In genomic region chr1:139407701-139408100, GRCm38 (mm10) we compare ENCODE assay signal across 20 mouse cellular contexts. TPM values are rescaled to one million over a fixed set of nuclear protein-coding genes. Genes with fewer than 3 reads are reported as not detected.
DNase-seq lines count a peak whose midpoint lies in the region; ATAC-seq and TF ChIP-seq lines count a peak whose summit lies in the region.
"Had no signal": no experiment of that assay in that cellular context is flagged by ENCODE, and none has a peak within 500 bp of the region (broad histone marks: within the 10 kb centered on the region; RNA-seq: fewer than 3 reads in every experiment).

No protein-coding gene starts in this region.

- no peak overlapping the region for H3K4me3 ChIP-seq in kidney, postnatal 0 days (replicated peaks; ENCODE audit: low read depth, low read length)
- no peak overlapping the region for H3K4me3 ChIP-seq in midbrain, embryonic 13.5 days (replicated peaks)
- H3K4me3 ChIP-seq: heart, embryonic 10.5 days; hindbrain, embryonic 15.5 days; neural tube, embryonic 12.5 days had no signal

- H3K4me1 ChIP-seq in kidney, postnatal 0 days (replicated peaks; ENCODE audit: insufficient read depth, low read length) = no peaks in the 10 kb centered on the region
- H3K4me1 ChIP-seq in midbrain, embryonic 13.5 days (replicated peaks) = no peaks in the 10 kb centered on the region
- H3K4me1 ChIP-seq: heart, embryonic 10.5 days; hindbrain, embryonic 15.5 days; neural tube, embryonic 12.5 days had no signal

- DNase-seq in kidney, postnatal 0 days (ENCODE audit: low spot score) = no peak
- DNase-seq in kidney, postnatal 4 days = no peak
- DNase-seq in A20 (ENCODE audit: low read depth, low spot score) (peak; percentile 30), ES-CJ7 (ENCODE audit: low read depth, low spot score) (peak; percentile 66)
- DNase-seq in induced T-regulatory cell, adult 2 months (ENCODE audit: low read depth) = peak; percentile 43
- no peak for DNase-seq in thymus, postnatal 4 days
- DNase-seq in heart, adult 18-20 months = no peak
- DNase-seq: cerebellum, postnatal 14 days; gastrocnemius, postnatal 14 days; heart, postnatal 14 days; kidney, postnatal 10 days; lung, postnatal 4 days; midbrain, embryonic 14.5 days; right cerebral cortex, postnatal 25 days; thymus, adult 2 months had no signal

- WGBS in kidney, postnatal 0 days = 57% methylated on average over 5 of the region's 5 CpGs
- 61% methylated on average over 5 of the region's 5 CpGs for WGBS in midbrain, embryonic 13.5 days

- H3K9me3 ChIP-seq in kidney, postnatal 0 days (replicated peaks; ENCODE audit: low read length) = no peaks in the 10 kb centered on the region
- H3K9me3 ChIP-seq in midbrain, embryonic 13.5 days = no peaks in the 10 kb centered on the region
- H3K9me3 ChIP-seq: heart, embryonic 10.5 days; hindbrain, embryonic 15.5 days; neural tube, embryonic 12.5 days had no signal

- TF ChIP-seq CTCF in kidney, postnatal 0 days (IDR thresholded peaks at IDR 0.05; ENCODE audit: low read depth) = peak; percentile 15; the same call in 1 of the 2 replicates

- no peaks in the 10 kb centered on the region for H3K36me3 ChIP-seq in kidney, postnatal 0 days (ENCODE audit: insufficient read depth, low read length)
- H3K36me3 ChIP-seq in midbrain, embryonic 13.5 days = no peaks in the 10 kb centered on the region
- H3K36me3 ChIP-seq: heart, embryonic 10.5 days; hindbrain, embryonic 15.5 days; neural tube, embryonic 12.5 days had no signal

- no peaks in the 10 kb centered on the region for H3K27me3 ChIP-seq in kidney, postnatal 0 days (ENCODE audit: insufficient read depth, low read length)
- no peaks in the 10 kb centered on the region for H3K27me3 ChIP-seq in midbrain, embryonic 13.5 days
- H3K27me3 ChIP-seq: hindbrain, embryonic 15.5 days; neural tube, embryonic 12.5 days had no signal

- no peak for ATAC-seq in kidney, postnatal 0 days (replicated peaks; ENCODE audit: low FRiP score, low read depth)
- no peak for ATAC-seq in midbrain, embryonic 13.5 days

- no peak overlapping the region for H3K27ac ChIP-seq in kidney, postnatal 0 days
- no peak overlapping the region for H3K27ac ChIP-seq in midbrain, embryonic 13.5 days
- H3K27ac ChIP-seq: heart, embryonic 10.5 days; hindbrain, embryonic 15.5 days; neural tube, embryonic 12.5 days had no signal

- no peak overlapping the region for H3K4me2 ChIP-seq in kidney, postnatal 0 days (ENCODE audit: low read length)
- no peak overlapping the region for H3K4me2 ChIP-seq in midbrain, embryonic 13.5 days (replicated peaks)
- H3K4me2 ChIP-seq: hindbrain, embryonic 15.5 days; neural tube, embryonic 12.5 days had no signal

- no peak overlapping the region for H3K9ac ChIP-seq in kidney, postnatal 0 days (ENCODE audit: low read depth, low read length)
- no peak overlapping the region for H3K9ac ChIP-seq in midbrain, embryonic 13.5 days (replicated peaks)
- H3K9ac ChIP-seq: hindbrain, embryonic 15.5 days; neural tube, embryonic 12.5 days had no signal

RNA-seq across cellular contexts. Expression of gene Zbtb41, which starts 14.4 kb away (rescaled TPM):
- 6.9 and 7.5 TPM in 2 replicates for polyA plus RNA-seq in kidney, postnatal 0 days (2015; fragmentation: Nextera tagmentation; extraction: Ambion mirVana)
- 17.3 and 19.4 TPM in 2 replicates for polyA plus RNA-seq in midbrain, embryonic 13.5 days (2015; fragmentation: Nextera tagmentation; extraction: Ambion mirVana)
- 10 to 100 TPM; 22.9 to 23.2 TPM for total RNA-seq in heart, adult 18-20 months (2021)

RNA-seq across cellular contexts. Expression of gene Crb1, which starts 30.8 kb away (rescaled TPM):
- polyA plus RNA-seq in kidney, postnatal 0 days (2015; fragmentation: Nextera tagmentation; extraction: Ambion mirVana) = 0.29 and 0.32 TPM in 2 replicates
- polyA plus RNA-seq in midbrain, embryonic 13.5 days (2015; fragmentation: Nextera tagmentation; extraction: Ambion mirVana) = 3.1 and 4.0 TPM in 2 replicates
- total RNA-seq in heart, adult 18-20 months (2021) = under 1 TPM; 0.42 to 0.51 TPM
- total RNA-seq: gastrocnemius, postnatal 14 days had no signal
- polyA plus RNA-seq: liver, embryonic 16.5 days had no signal

RNA-seq across cellular contexts. Expression of gene Aspm, which starts 46.9 kb away (rescaled TPM):
- polyA plus RNA-seq in kidney, postnatal 0 days (2015; fragmentation: Nextera tagmentation; extraction: Ambion mirVana) = 7.1 and 7.2 TPM in 2 replicates
- 8.7 and 9.8 TPM in 2 replicates for polyA plus RNA-seq in midbrain, embryonic 13.5 days (2015; fragmentation: Nextera tagmentation; extraction: Ambion mirVana)
- under 1 TPM; 0.35 to 0.36 TPM for total RNA-seq in heart, adult 18-20 months (2021)

Comparison
In these comparisons a context has a peak if more than half of its experiments do, and no peak if none do; other contexts are left out.
1. DNase-seq: peak in A20 (single experiment), ES-CJ7 (single experiment) and induced T-regulatory cell, adult 2 months (single experiment); none in kidney, postnatal 0 days (single experiment), kidney, postnatal 4 days (0 of 2), thymus, postnatal 4 days (single experiment) and heart, adult 18-20 months (0 of 2).